Mouse (Mus musculus): ENCODE data around the gene Kat7. TPM values are rescaled to one million over a fixed set of nuclear protein-coding genes. Genes with fewer than 3 reads are reported as not detected.

Gene Kat7
- polyA plus RNA-seq, 1 experiment: 44.3 TPM

DNA sequence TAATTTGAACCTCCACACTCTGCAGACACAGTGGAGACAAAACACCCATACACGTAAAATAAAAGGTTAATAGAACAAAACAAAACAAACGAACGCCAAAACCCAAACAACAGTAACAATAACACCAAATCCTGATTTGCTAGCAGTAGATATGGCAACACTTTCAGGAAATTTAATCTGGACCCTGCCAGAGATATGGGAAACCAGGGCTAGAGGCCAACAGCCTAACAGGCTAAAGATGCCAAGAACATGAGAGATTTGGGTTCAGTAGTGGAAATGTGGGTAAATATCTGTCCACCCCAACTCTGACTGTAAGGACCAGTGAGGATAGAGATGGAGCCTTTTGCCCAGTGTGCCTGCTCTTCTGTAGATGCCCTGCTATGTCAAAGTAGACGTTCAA is 52.1 kb downstream of the Kat7 start:
- Histone ChIP-seq H3K27me3 (ENCODE audit: control insufficient read depth, insufficient read depth, insufficient read length) (no peaks in the 10 kb centered on the region), H3K79me3 (ENCODE audit: low read depth) (no peaks in the 10 kb centered on the region), H3K36me3 (ENCODE audit: control insufficient read depth, insufficient read depth) (no peaks in the 10 kb centered on the region), H3ac (ENCODE audit: control insufficient read depth, insufficient read length, low read depth) (no peak overlapping the region), H3K79me2 (ENCODE audit: control insufficient read depth, insufficient read depth) (no peaks in the 10 kb centered on the region), H3K4me3 (ENCODE audit: insufficient read depth, poor library complexity, severe bottlenecking) (no peak overlapping the region)
- TF ChIP-seq CEBPB (IDR thresholded peaks at IDR 0.05; ENCODE audit: low read depth): no peak
- no peak for TF ChIP-seq MYOD1 (IDR thresholded peaks at IDR 0.05; ENCODE audit: control insufficient read depth, insufficient read length, low read depth)
- no peak for TF ChIP-seq FOSL1 (IDR thresholded peaks at IDR 0.05; ENCODE audit: insufficient read depth, low read length, poor library complexity, severe bottlenecking)
- TF ChIP-seq USF1 (IDR thresholded peaks at IDR 0.05; ENCODE audit: low read depth): no peak
- no peak for TF ChIP-seq MAX (IDR thresholded peaks at IDR 0.05)
- TF ChIP-seq MYOG (IDR thresholded peaks at IDR 0.05; ENCODE audit: control insufficient read depth, extremely low read depth, insufficient read length): no peak
- TF ChIP-seq CTCF (IDR thresholded peaks at IDR 0.05; ENCODE audit: control insufficient read depth, insufficient read depth, insufficient read length): no peak

DNA sequence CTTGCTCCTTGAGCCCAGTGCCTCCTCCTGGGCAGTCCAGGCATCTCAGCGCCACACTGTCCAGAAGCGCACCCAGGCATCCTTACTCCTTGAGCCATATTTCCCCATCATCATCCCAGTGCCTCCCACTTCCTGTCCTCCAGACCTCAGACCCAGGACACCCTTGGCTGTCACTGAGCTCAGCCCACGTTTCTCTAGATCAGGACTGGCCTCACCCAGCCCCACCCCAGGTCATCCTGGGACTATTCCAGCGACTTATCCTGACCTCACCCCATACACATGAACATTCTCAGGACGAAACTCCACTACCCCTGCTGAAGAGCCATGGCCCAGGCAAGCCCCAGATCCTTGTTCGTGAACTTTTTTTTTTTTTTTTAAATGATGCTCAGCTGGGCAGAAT is 54.3 kb downstream of the Kat7 start:
- TF ChIP-seq CEBPB (IDR thresholded peaks at IDR 0.05; ENCODE audit: low read depth) (no peak), FOSL1 (IDR thresholded peaks at IDR 0.05; ENCODE audit: insufficient read depth, low read length, poor library complexity, severe bottlenecking) (no peak), USF1 (IDR thresholded peaks at IDR 0.05; ENCODE audit: low read depth) (no peak), MYOG (IDR thresholded peaks at IDR 0.05; ENCODE audit: control insufficient read depth, extremely low read depth, insufficient read length) (no peak), CTCF (IDR thresholded peaks at IDR 0.05; ENCODE audit: control insufficient read depth, insufficient read depth, insufficient read length) (no peak), MYOD1 (IDR thresholded peaks at IDR 0.05; ENCODE audit: control insufficient read depth, insufficient read length, low read depth) (no peak), MAX (IDR thresholded peaks at IDR 0.05) (no peak)
- H3K36me3 ChIP-seq (ENCODE audit: control insufficient read depth, insufficient read depth): no peaks in the 10 kb centered on the region
- no peaks in the 10 kb centered on the region for H3K27me3 ChIP-seq (ENCODE audit: control insufficient read depth, insufficient read depth, insufficient read length)
- no peaks in the 10 kb centered on the region for H3K79me2 ChIP-seq (ENCODE audit: control insufficient read depth, insufficient read depth)
- no peak overlapping the region for H3K4me3 ChIP-seq (ENCODE audit: insufficient read depth, poor library complexity, severe bottlenecking)
- H3ac ChIP-seq (ENCODE audit: control insufficient read depth, insufficient read length, low read depth): no peak overlapping the region
- no peaks in the 10 kb centered on the region for H3K79me3 ChIP-seq (ENCODE audit: low read depth)

DNA sequence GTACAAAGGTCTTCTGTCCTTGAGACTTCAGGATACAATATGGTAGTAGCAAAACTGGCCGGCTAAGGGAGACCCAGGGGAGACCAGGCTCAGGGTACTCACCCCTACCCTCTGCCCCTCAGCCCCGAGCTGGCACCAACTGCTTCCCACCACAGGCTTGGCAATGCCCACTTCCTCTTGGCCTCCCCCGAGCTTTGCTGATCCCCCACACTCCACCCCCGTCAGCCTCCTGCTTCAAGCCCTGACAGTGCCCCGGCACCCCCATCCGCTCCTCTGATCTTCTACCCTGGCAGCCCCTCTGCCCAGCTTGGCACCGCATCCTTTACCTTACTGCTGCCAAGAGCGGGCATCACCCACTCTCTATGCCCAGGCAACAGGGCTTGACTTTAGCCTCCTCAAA is 55.9 kb downstream of the Kat7 start:
- TF ChIP-seq FOSL1 (IDR thresholded peaks at IDR 0.05; ENCODE audit: insufficient read depth, low read length, poor library complexity, severe bottlenecking) (no peak), MYOG (IDR thresholded peaks at IDR 0.05; ENCODE audit: control insufficient read depth, extremely low read depth, insufficient read length) (no peak), USF1 (IDR thresholded peaks at IDR 0.05; ENCODE audit: low read depth) (no peak), CEBPB (IDR thresholded peaks at IDR 0.05; ENCODE audit: low read depth) (no peak), MAX (IDR thresholded peaks at IDR 0.05) (no peak), MYOD1 (IDR thresholded peaks at IDR 0.05; ENCODE audit: control insufficient read depth, insufficient read length, low read depth) (no peak), CTCF (IDR thresholded peaks at IDR 0.05; ENCODE audit: control insufficient read depth, insufficient read depth, insufficient read length) (no peak)
- no peaks in the 10 kb centered on the region for H3K79me3 ChIP-seq (ENCODE audit: low read depth)
- no peaks in the 10 kb centered on the region for H3K27me3 ChIP-seq (ENCODE audit: control insufficient read depth, insufficient read depth, insufficient read length)
- no peak overlapping the region for H3K4me3 ChIP-seq (ENCODE audit: insufficient read depth, poor library complexity, severe bottlenecking)
- no peaks in the 10 kb centered on the region for H3K36me3 ChIP-seq (ENCODE audit: control insufficient read depth, insufficient read depth)
- no peaks in the 10 kb centered on the region for H3K79me2 ChIP-seq (ENCODE audit: control insufficient read depth, insufficient read depth)
- H3ac ChIP-seq (ENCODE audit: control insufficient read depth, insufficient read length, low read depth): no peak overlapping the region

DNA sequence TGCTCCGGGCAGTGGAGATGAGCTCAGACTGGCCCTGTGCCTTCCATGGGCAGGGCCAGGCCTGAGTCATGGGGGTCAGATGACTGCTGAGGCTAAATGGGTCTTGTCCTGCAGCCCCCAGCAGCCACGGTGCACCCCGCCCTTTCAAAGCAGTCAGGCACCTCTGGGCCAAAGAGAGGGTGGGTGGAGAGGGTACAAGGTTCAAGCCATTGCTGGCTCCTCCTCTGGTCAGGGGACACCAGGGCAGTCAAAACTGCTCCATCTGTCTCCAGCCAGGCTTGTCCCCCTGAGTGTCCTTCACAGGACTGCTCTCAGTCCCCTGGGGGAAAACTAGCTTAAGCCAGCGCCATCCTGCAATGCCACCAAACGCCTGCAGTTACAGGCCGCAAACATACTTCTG is 57.9 kb downstream of the Kat7 start:
- TF ChIP-seq MYOG (IDR thresholded peaks at IDR 0.05; ENCODE audit: control insufficient read depth, extremely low read depth, insufficient read length): no peak
- no peak for TF ChIP-seq MYOD1 (IDR thresholded peaks at IDR 0.05; ENCODE audit: control insufficient read depth, insufficient read length, low read depth)
- no peak for TF ChIP-seq MAX (IDR thresholded peaks at IDR 0.05)
- no peak for TF ChIP-seq USF1 (IDR thresholded peaks at IDR 0.05; ENCODE audit: low read depth)
- no peak for TF ChIP-seq CEBPB (IDR thresholded peaks at IDR 0.05; ENCODE audit: low read depth)
- no peak for TF ChIP-seq FOSL1 (IDR thresholded peaks at IDR 0.05; ENCODE audit: insufficient read depth, low read length, poor library complexity, severe bottlenecking)
- no peak for TF ChIP-seq CTCF (IDR thresholded peaks at IDR 0.05; ENCODE audit: control insufficient read depth, insufficient read depth, insufficient read length)
- Histone ChIP-seq H3K36me3 (ENCODE audit: control insufficient read depth, insufficient read depth) (no peaks in the 10 kb centered on the region), H3K4me3 (ENCODE audit: insufficient read depth, poor library complexity, severe bottlenecking) (no peak overlapping the region), H3K27me3 (ENCODE audit: control insufficient read depth, insufficient read depth, insufficient read length) (no peaks in the 10 kb centered on the region), H3ac (ENCODE audit: control insufficient read depth, insufficient read length, low read depth) (no peak overlapping the region), H3K79me2 (ENCODE audit: control insufficient read depth, insufficient read depth) (no peaks in the 10 kb centered on the region), H3K79me3 (ENCODE audit: low read depth) (no peaks in the 10 kb centered on the region)

DNA sequence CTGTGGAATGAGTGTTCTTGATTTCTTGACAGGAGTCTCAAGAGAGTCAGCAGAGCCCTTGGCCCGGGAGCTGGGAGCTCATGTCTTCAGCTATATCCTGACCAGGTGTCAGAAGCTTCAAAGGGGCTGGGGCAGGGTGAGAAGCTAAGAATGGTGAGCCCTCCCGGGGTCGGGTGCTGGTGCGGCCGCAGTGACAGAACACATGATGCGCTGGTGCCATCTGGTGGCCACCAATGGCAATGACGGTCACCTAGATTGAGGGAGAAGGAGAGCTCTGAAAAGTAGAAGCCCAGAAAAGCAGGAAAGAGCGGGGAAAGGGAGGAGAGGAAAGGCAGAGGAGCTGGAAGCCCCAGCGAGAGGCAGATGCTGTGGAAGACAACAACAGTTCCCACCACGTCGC is 58.8 kb downstream of the Kat7 start:
- Histone ChIP-seq H3K79me2 (ENCODE audit: control insufficient read depth, insufficient read depth) (no peaks in the 10 kb centered on the region), H3K79me3 (ENCODE audit: low read depth) (no peaks in the 10 kb centered on the region), H3ac (ENCODE audit: control insufficient read depth, insufficient read length, low read depth) (no peak overlapping the region), H3K27me3 (ENCODE audit: control insufficient read depth, insufficient read depth, insufficient read length) (no peaks in the 10 kb centered on the region), H3K36me3 (ENCODE audit: control insufficient read depth, insufficient read depth) (no peaks in the 10 kb centered on the region), H3K4me3 (ENCODE audit: insufficient read depth, poor library complexity, severe bottlenecking) (no peak overlapping the region)
- TF ChIP-seq CEBPB (IDR thresholded peaks at IDR 0.05; ENCODE audit: low read depth) (no peak), CTCF (IDR thresholded peaks at IDR 0.05; ENCODE audit: control insufficient read depth, insufficient read depth, insufficient read length) (peak; percentile 68)

GRCm38 (mm10) chr11:95250110-95250509 is 59.9 kb downstream of the Kat7 start:
- TF ChIP-seq MYOG (IDR thresholded peaks at IDR 0.05; ENCODE audit: control insufficient read depth, extremely low read depth, insufficient read length) (no peak), MAX (IDR thresholded peaks at IDR 0.05) (no peak), CTCF (IDR thresholded peaks at IDR 0.05; ENCODE audit: control insufficient read depth, insufficient read depth, insufficient read length) (no peak), CEBPB (IDR thresholded peaks at IDR 0.05; ENCODE audit: low read depth) (no peak), USF1 (IDR thresholded peaks at IDR 0.05; ENCODE audit: low read depth) (no peak), FOSL1 (IDR thresholded peaks at IDR 0.05; ENCODE audit: insufficient read depth, low read length, poor library complexity, severe bottlenecking) (no peak), MYOD1 (IDR thresholded peaks at IDR 0.05; ENCODE audit: control insufficient read depth, insufficient read length, low read depth) (no peak)
- no peaks in the 10 kb centered on the region for H3K79me2 ChIP-seq (ENCODE audit: control insufficient read depth, insufficient read depth)
- H3K79me3 ChIP-seq (ENCODE audit: low read depth): no peaks in the 10 kb centered on the region
- H3K36me3 ChIP-seq (ENCODE audit: control insufficient read depth, insufficient read depth): no peaks in the 10 kb centered on the region
- H3K4me3 ChIP-seq (ENCODE audit: insufficient read depth, poor library complexity, severe bottlenecking): no peak overlapping the region
- H3K27me3 ChIP-seq (ENCODE audit: control insufficient read depth, insufficient read depth, insufficient read length): no peaks in the 10 kb centered on the region
- no peak overlapping the region for H3ac ChIP-seq (ENCODE audit: control insufficient read depth, insufficient read length, low read depth)

All from C2C12 (cell line).